Mouse (Mus musculus) embryonic facial prominence, embryonic 14.5 days (tissue): ENCODE results near the gene Slc24a3. TPM values are rescaled to one million over a fixed set of nuclear protein-coding genes. Genes with fewer than 3 reads are reported as not detected.

Experiments
- ATAC-seq: fragments of 200-750 bp; cut with Nextera tagmentation; 2 replicates; pipeline ENCODE4 v1.8.0; 2017; ENCODE audit warnings: low read depth, moderate number of reproducible peaks, moderate TSS enrichment
- DNase-seq: peaks from one replicate; pipeline ENCODE4 v3.0.0-alpha.2; 2015; ENCODE audit warnings: low spot score
- H3K27ac ChIP-seq: fragments of 300-500 bp; sonication (generic); replicated peaks from 2 replicates; pipeline ENCODE4 v1.5.1; 2014; ENCODE audit warnings: low read depth, mild to moderate bottlenecking, low read length, moderate library complexity
- H3K27me3 ChIP-seq: fragments of 300-500 bp; sonication (generic); replicated peaks from 2 replicates; pipeline ENCODE4 v1.6.1; 2014; ENCODE audit warnings: low read length; ENCODE audit not compliant: control insufficient read depth, insufficient read depth
- H3K36me3 ChIP-seq: fragments of 300-500 bp; sonication (generic); 2 replicates; pipeline ENCODE4 v1.6.1; 2014; ENCODE audit warnings: low read length, mixed read lengths; ENCODE audit not compliant: control insufficient read depth, insufficient read depth
- H3K4me1 ChIP-seq: fragments of 300-500 bp; sonication (generic); 2 replicates; pipeline ENCODE4 v1.6.1; 2014; ENCODE audit warnings: antibody characterized with exemption, low read length; ENCODE audit not compliant: control insufficient read depth, insufficient read depth
- H3K4me2 ChIP-seq: fragments of 300-500 bp; sonication (generic); 2 replicates; pipeline ENCODE4 v1.6.1; 2014; ENCODE audit warnings: low read depth, mild to moderate bottlenecking, low read length, moderate library complexity, mixed read lengths
- H3K4me3 ChIP-seq: fragments of 300-500 bp; sonication (generic); 2 replicates; pipeline ENCODE4 v1.5.1; 2014; ENCODE audit warnings: low read depth, mild to moderate bottlenecking, low read length
- H3K9ac ChIP-seq: fragments of 300-500 bp; sonication (generic); 2 replicates; pipeline ENCODE4 v1.6.1; 2014; ENCODE audit warnings: low read depth, mild to moderate bottlenecking, low read length, moderate library complexity, mixed read lengths
- H3K9me3 ChIP-seq: fragments of 300-500 bp; sonication (generic); 2 replicates; pipeline ENCODE4 v1.6.1; 2016; ENCODE audit warnings: low read length; ENCODE audit not compliant: control insufficient read depth
- WGBS: fragments of 180-500 bp; shearing (Covaris S2); extraction: QIAGEN DNeasy Blood & Tissue Kit; methylation state at CpG from one replicate; pipeline ENCODE4 v1.1.7; 2014; 5-methylcytosine and 5-hydroxymethylcytosine counted together
- polyA plus RNA-seq: library from polyadenylated mRNA; unstranded; fragments of >200 nt; fragmentation: Nextera tagmentation; extraction: Ambion mirVana; gene quantifications from 2 replicates; pipeline ENCODE4 v1.2.1, GENCODE M21; 2014

The Slc24a3 gene
- polyA plus RNA-seq, 1 experiment from 2014 or later, result 6.4 TPM

- H3K36me3 ChIP-seq, result no peaks in the 10 kb centered on the region
Observed at GRCm38 (mm10) chr2:145554722-145555252, 387.2 kb downstream of the Slc24a3 start.

GRCm38 (mm10) chr2:145555713-145556112 is 388.2 kb downstream of the Slc24a3 start:
- no peaks in the 10 kb centered on the region for H3K36me3 ChIP-seq
- DNase-seq, result peak; percentile 67
- H3K4me2 ChIP-seq, result no peak overlapping the region
- H3K27me3 ChIP-seq, result no peaks in the 10 kb centered on the region
- H3K27ac ChIP-seq, result no peak overlapping the region
- WGBS, result 79% methylated on average over 2 of the region's 2 CpGs
- no peak overlapping the region for H3K9ac ChIP-seq
- H3K4me1 ChIP-seq, result no peaks in the 10 kb centered on the region
- no peak overlapping the region for H3K4me3 ChIP-seq
- ATAC-seq, result peak; percentile 87; the same call in 1 of the 2 replicates
- no peaks in the 10 kb centered on the region for H3K9me3 ChIP-seq

More at GRCm38 (mm10) chr2:145554722-145555252, 387.2 kb downstream of the Slc24a3 start:
- no peak overlapping the region for H3K4me2 ChIP-seq
- ATAC-seq (peak; percentile 41; the same call in 1 of the 2 replicates), DNase-seq (peak; percentile 13)
- H3K4me3 ChIP-seq, result no peak overlapping the region
- H3K4me1 ChIP-seq, result no peaks in the 10 kb centered on the region
- H3K27me3 ChIP-seq, result no peaks in the 10 kb centered on the region
- no peak overlapping the region for H3K9ac ChIP-seq
- no peak overlapping the region for H3K27ac ChIP-seq
- 64% methylated on average over 2 of the region's 2 CpGs for whole genome bisulfite sequencing
- no peaks in the 10 kb centered on the region for H3K9me3 ChIP-seq

GRCm38 (mm10) chr2:145557361-145557931 is 389.9 kb downstream of the Slc24a3 start:
- no peak overlapping the region for H3K4me3 ChIP-seq
- H3K4me1 ChIP-seq, result no peaks in the 10 kb centered on the region
- no peak overlapping the region for H3K4me2 ChIP-seq
- no peaks in the 10 kb centered on the region for H3K36me3 ChIP-seq
- no peaks in the 10 kb centered on the region for H3K9me3 ChIP-seq
- no peak for ATAC-seq
- no peak overlapping the region for H3K27ac ChIP-seq
- peak; percentile 46 for DNase-seq
- no peaks in the 10 kb centered on the region for H3K27me3 ChIP-seq
- 15% methylated on average over 1 of the region's 1 CpGs for WGBS
- no peak overlapping the region for H3K9ac ChIP-seq

- H3K9me3 ChIP-seq, result no peaks in the 10 kb centered on the region
- ATAC-seq, result no peak
Observed at GRCm38 (mm10) chr2:145562493-145562892, 394.9 kb downstream of the Slc24a3 start.

GRCm38 (mm10) chr2:145564596-145564995 is 397.0 kb downstream of the Slc24a3 start:
- H3K27me3 ChIP-seq, result no peaks in the 10 kb centered on the region
- H3K36me3 ChIP-seq, result no peaks in the 10 kb centered on the region
- H3K27ac ChIP-seq, result no peak overlapping the region
- H3K4me3 ChIP-seq, result no peak overlapping the region
- no peak overlapping the region for H3K9ac ChIP-seq
- 69% methylated on average over 8 of the region's 8 CpGs for WGBS
- no peaks in the 10 kb centered on the region for H3K9me3 ChIP-seq
- no peak for ATAC-seq
- no peaks in the 10 kb centered on the region for H3K4me1 ChIP-seq
- DNase-seq, result no peak
- H3K4me2 ChIP-seq, result no peak overlapping the region

More at GRCm38 (mm10) chr2:145562493-145562892, 394.9 kb downstream of the Slc24a3 start:
- Histone ChIP-seq H3K27me3 (no peaks in the 10 kb centered on the region), H3K27ac (no peak overlapping the region), H3K4me3 (no peak overlapping the region), H3K9ac (no peak overlapping the region), H3K4me1 (no peaks in the 10 kb centered on the region), H3K36me3 (no peaks in the 10 kb centered on the region), H3K4me2 (no peak overlapping the region)
- no peak for DNase-seq

- Histone ChIP-seq H3K4me1 (no peaks in the 10 kb centered on the region), H3K9me3 (no peaks in the 10 kb centered on the region), H3K27me3 (no peaks in the 10 kb centered on the region), H3K36me3 (no peaks in the 10 kb centered on the region), H3K4me3 (no peak overlapping the region), H3K4me2 (no peak overlapping the region), H3K9ac (no peak overlapping the region), H3K27ac (no peak overlapping the region)
- DNase-seq, result no peak
- WGBS, result 78% methylated on average over 2 of the region's 2 CpGs
- no peak for ATAC-seq
Observed at GRCm38 (mm10) chr2:145566904-145567303, 399.4 kb downstream of the Slc24a3 start.

- H3K9ac ChIP-seq, result no peak overlapping the region
- H3K27me3 ChIP-seq, result no peaks in the 10 kb centered on the region
- H3K4me2 ChIP-seq, result no peak overlapping the region
- DNase-seq (no peak), ATAC-seq (no peak)
- no peak overlapping the region for H3K27ac ChIP-seq
- no peaks in the 10 kb centered on the region for H3K4me1 ChIP-seq
- 57% methylated on average over 3 of the region's 3 CpGs for WGBS
- no peak overlapping the region for H3K4me3 ChIP-seq
- no peaks in the 10 kb centered on the region for H3K9me3 ChIP-seq
- H3K36me3 ChIP-seq, result no peaks in the 10 kb centered on the region
Observed at GRCm38 (mm10) chr2:145571943-145572342, 404.4 kb downstream of the Slc24a3 start.

GRCm38 (mm10) chr2:145574148-145574547 is 406.6 kb downstream of the Slc24a3 start:
- H3K9me3 ChIP-seq, result no peaks in the 10 kb centered on the region
- H3K9ac ChIP-seq, result no peak overlapping the region
- DNase-seq (no peak), ATAC-seq (no peak)
- 79% methylated on average over 4 of the region's 4 CpGs for WGBS
- no peaks in the 10 kb centered on the region for H3K4me1 ChIP-seq
- no peak overlapping the region for H3K4me3 ChIP-seq
- no peaks in the 10 kb centered on the region for H3K36me3 ChIP-seq
- no peaks in the 10 kb centered on the region for H3K27me3 ChIP-seq
- H3K4me2 ChIP-seq, result no peak overlapping the region
- no peak overlapping the region for H3K27ac ChIP-seq

- DNase-seq, result peak; percentile 63
- H3K4me2 ChIP-seq, result no peak overlapping the region
- 47% methylated on average over 3 of the region's 3 CpGs for WGBS
- H3K27me3 ChIP-seq, result no peaks in the 10 kb centered on the region
- ATAC-seq, result peak; percentile 55; the same call in 1 of the 2 replicates
- H3K36me3 ChIP-seq, result no peaks in the 10 kb centered on the region
- no peak overlapping the region for H3K9ac ChIP-seq
- H3K4me3 ChIP-seq, result no peak overlapping the region
- no peak overlapping the region for H3K27ac ChIP-seq
- H3K9me3 ChIP-seq, result no peaks in the 10 kb centered on the region
- H3K4me1 ChIP-seq, result peaks cover 3% of the 10 kb centered on the region
Observed at GRCm38 (mm10) chr2:145583103-145583502, 415.5 kb downstream of the Slc24a3 start.
